Mouse (Mus musculus) thymus, adult 2 months (tissue): ENCODE results near the gene Nudt12.

Source experiments
- CTCF ChIP-seq: fragments of 200-500 bp; IDR thresholded peaks from 2 replicates; pipeline ENCODE4 v1.5.1; 2012; ENCODE audit warnings: mild to moderate bottlenecking, control low read depth, low read length, moderate library complexity, borderline replicate concordance; ENCODE audit not compliant: control insufficient read depth, poor library complexity, insufficient read depth; ENCODE audit errors: extremely low read depth
- POLR2A ChIP-seq: fragments of 200-500 bp; IDR thresholded peaks from 2 replicates; pipeline ENCODE4 v1.6.1; 2012; ENCODE audit warnings: mild to moderate bottlenecking, low read length, control low read depth, moderate library complexity; ENCODE audit not compliant: control insufficient read depth, poor library complexity, insufficient read depth; ENCODE audit errors: extremely low read depth

DNA sequence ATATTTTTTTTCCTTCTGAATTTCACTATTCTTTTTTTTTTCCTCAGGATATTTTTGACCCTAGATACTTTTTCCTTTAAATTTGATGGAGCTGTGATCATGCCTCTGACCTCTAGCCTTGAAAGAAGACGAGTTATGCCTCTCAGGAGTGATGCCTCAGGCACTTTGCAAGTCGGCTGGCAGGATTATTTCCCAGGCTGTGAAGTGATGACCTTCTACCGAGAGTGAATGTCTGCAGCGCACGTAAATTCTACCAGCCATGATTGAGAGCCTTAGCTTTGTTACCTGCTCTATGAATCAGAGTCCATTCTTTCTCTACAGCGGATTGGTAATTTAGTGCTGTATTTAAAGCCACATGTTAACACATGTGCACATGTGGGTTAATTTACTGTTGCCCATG, 11.3 kb upstream of the Nudt12 start:
- TF ChIP-seq CTCF (no peak), POLR2A (no peak)
